Mouse (Mus musculus): Measurements from ENCODE around the gene Smarcad1.
"Not testable (repeated sequence)": the region's sequence is repeated elsewhere in the genome, so short reads cannot be mapped to it uniquely, and the experiment has no call there.

Smarcad1 gene

GRCm38 (mm10) chr6:65042491-65043171 lies at the start of gene Smarcad1:
TSS of gene Smarcad1 (plus strand) at chr6:65042583.
- peak; percentile 95 for DNase-seq

DNA sequence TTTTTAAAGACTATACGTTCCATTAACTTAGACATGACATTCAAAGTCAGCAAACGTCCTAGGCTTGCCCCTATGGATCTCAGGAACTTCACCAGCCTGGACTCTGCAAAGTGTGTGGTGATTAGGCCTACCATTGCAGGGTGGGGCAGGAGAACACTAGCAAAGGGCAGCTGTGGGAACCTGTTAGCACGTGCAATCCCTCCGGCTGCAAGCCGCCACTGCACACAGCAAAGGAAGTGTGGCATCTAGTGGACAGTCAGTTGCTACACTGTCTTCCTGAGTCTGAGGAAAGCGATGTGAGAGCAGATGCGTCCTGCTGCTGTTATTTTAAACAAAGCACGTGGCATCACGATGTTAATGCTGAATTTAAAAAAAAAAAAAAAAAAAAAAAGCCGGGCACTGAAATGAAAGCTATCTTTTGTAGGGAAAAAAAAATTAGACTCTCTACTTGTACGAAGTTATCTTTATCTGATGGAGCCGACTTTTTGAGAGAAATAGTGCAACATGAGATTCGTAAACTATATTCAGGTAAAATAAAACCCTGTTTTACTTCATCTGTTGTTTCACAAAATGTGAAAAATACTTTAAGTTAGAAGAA lies 45.5 kb upstream of the Smarcad1 start:
- no peak for DNase-seq

DNA sequence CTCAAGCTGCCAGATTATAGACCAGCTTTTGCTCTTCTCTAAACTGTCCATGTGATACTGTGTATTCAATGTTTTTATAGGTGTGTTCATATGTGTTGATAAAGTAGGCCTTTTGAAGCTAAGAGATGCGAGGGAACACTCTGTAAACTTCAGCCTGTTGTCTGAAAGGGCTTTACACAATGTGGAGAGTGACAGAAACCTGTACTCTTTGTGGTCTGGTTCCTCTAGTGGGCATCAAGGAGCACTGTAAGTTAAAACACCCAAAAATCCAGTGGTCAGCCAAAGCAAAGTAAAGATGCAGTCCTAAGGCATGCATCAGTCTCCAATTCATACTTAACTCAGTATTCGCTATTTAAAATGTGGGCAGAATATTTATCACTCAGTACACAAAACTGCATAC lies 44.6 kb upstream of the Smarcad1 start:
- DNase-seq, result no peak

DNA sequence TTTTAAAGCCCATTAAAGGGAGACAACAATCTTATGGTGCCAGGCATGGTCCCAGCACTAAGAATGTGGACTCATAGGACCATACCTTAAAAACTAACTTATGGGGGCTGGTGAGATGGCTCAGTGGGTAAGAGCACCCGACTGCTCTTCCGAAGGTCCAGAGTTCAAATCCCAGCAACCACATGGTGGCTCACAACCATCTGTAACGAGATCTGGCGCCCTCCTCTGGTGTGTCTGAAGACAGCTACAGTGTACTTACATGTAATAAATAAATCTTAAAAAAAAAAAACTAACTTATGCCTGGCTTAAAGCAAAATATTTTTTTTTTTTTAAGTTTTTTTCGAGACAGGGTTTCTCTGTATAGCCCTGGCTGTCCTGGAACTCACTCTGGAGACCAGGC lies 41.6 kb upstream of the Smarcad1 start:
- DNase-seq, result not testable (repeated sequence)

- DNase-seq, result no peak
Observed at GRCm38 (mm10) chr6:65002196-65002595, 40.2 kb upstream of the Smarcad1 start.

- no peak for DNase-seq
Observed at GRCm38 (mm10) chr6:65008836-65009235, 33.5 kb upstream of the Smarcad1 start.

- DNase-seq, result no peak
Observed at GRCm38 (mm10) chr6:65011444-65011990, 30.9 kb upstream of the Smarcad1 start.

- no peak for DNase-seq
Observed at GRCm38 (mm10) chr6:65012142-65012541, 30.2 kb upstream of the Smarcad1 start.

GRCm38 (mm10) chr6:65017566-65017965 lies 24.8 kb upstream of the Smarcad1 start:
- DNase-seq, result no peak

DNA sequence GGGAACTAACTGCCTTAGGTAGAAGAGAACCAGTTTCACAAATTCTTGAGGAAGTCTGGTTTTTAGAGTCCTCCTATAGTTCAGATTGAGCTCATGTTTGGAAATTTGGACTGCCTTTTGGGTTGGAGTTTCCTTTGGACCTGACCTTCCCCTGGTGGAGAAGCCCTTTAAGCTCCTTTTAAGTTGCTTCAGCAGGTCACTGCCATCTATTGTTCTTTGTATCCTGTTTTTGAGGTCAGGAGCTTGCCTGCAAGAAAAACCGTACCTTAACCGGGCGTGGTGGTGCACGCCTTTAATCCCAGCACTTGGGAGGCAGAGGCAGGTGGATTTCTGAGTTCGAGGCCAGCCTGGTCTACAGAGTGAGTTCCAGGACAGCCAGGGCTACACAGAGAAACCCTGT lies 23.4 kb upstream of the Smarcad1 start:
- DNase-seq, result not testable (repeated sequence)

- no peak for DNase-seq
Observed at GRCm38 (mm10) chr6:65021883-65022282, 20.5 kb upstream of the Smarcad1 start.

- no peak for DNase-seq
Observed at GRCm38 (mm10) chr6:65023053-65023452, 19.3 kb upstream of the Smarcad1 start.

DNA sequence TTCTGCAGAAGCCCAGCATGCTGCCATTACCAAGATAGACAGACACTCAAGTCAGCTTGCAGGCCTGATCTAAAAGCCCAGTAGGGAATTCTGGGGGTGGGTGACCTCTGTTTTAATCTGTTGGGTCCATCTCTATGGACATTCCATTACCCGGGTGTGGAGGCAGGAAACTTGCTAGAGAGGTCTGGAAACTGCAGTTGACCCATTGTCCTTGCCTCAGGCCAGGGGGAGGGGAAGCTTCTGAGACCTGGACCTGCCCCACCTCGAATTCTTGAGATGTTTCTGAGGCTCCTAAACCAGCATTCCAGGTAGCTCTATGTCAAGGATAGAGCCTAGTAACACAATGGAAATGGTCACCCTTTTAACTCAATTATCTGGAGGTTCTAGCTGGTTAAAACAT lies 17.7 kb upstream of the Smarcad1 start:
- DNase-seq, result no peak

- no peak for DNase-seq
Observed at GRCm38 (mm10) chr6:65025130-65025529, 17.3 kb upstream of the Smarcad1 start.

DNA sequence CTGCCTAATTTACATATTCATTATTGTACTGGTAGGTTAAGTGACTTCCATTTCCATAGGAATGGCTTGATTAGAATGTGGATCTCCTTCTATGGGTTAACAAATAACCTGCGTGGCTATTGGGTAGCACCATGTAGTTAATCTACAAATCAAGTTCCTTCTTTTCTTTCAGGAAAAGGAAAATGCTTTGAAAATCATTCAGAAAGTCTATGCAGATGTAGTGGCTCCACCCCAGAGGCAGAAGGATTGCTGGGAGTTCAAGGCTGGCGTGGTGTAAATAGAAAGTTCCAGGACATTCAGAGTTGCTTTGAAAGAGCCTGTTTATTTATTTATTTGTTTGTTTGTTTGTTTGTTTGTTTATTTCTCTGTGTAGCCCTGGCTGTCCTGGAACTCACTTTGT lies 7.7 kb upstream of the Smarcad1 start:
- no peak for DNase-seq

DNA sequence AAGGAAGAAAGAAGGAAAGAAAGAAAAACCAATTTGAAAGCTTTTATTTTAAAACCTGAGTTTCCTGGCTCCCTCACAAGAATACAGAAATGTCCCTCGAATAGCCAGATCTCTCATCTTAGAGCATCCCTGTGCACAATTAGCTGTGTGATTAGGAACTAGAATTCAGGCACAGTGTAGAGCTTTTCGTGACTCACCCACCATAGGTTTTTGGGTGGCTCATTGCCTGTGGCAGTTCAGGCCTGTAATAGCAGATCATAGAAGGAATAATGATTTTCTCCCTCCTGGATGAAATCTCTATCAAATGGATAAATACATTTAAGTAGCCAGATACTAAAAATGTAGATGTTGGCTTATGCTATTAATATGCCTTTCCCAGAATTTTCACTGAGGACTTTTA lies 6.9 kb upstream of the Smarcad1 start:
- no peak for DNase-seq

- DNase-seq, result no peak
Observed at GRCm38 (mm10) chr6:65041932-65042331, 451 bp upstream of the Smarcad1 start.

DNA sequence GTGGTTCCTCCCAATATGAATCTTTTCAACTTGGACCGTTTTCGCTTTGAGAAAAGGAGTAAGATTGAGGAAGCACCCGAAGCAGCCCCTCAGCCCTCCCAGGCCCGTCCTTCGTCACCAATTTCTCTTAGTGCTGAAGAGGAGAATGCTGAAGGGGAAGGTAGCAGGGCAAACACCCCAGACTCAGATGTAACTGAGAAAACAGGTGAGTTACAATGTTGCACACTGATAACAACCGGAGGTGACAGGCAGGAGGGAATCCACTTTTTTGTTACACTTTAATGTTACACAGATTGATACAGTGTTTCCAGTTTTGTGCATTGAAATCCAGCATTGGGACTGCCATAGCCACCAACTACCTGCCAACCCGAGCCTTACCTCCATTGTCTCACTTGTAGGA lies 858 bp downstream of the Smarcad1 start:
- no peak for DNase-seq

- no peak for DNase-seq
Observed at GRCm38 (mm10) chr6:65049100-65049499, 6.7 kb downstream of the Smarcad1 start.

DNA sequence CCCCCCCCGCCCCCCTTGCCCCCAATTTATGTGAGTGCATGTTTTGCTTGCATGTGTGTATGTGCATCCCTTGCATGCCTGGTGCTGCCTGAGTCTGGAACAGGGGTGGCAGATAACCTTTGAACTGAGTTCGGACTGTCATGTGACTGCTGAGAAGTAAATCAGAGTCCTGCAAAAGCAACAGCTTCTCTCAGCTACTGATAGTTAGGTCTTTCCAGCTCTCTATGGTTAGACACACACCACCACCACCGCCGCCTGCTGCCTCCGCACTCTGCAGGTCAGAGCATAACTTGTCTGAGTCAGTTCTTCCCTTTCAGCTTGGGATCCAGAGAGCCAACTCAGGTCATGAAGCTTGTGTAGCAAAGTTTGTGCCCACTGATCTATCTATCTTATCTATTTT lies 14.2 kb downstream of the Smarcad1 start:
- no peak for DNase-seq

DNA sequence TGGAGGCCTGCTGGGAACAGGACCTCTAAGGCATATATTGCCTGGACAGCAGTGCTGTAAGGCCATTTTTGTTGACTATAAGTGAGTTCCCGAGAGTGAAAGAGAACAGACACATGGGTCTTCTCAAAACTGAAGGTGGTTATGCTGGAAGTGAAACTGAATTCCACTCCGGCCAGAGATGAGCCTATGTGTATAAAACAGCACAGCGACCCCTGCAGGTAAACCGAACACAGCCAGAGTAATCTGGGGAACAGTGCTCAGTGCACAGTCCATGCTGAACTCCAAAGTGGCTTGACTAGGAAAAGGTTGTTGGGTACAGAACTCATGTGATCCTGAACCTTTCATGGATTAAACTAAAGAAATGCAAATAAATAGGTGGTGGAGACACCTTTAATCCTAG lies 14.8 kb downstream of the Smarcad1 start:
- not testable (repeated sequence) for DNase-seq

DNA sequence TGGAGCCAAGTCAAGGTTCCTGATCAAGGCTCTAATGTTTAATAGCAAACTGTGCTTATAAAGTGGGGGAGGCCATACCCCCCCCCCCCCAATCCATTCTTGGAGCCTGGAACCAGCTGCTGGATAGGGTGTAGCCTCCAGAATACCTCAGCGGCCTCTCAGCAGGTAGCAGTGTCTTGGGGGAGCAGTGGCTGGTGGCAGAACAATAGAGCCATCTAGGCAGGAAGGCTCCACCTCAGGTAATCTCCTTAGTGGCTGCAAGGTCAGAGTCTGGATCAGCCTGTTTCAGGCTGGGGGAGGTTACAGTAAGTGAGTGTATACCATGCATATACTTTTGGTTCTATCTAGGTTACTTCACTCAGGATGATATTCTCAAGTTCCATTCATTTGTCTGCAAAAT lies 18.7 kb downstream of the Smarcad1 start:
- no peak for DNase-seq

GRCm38 (mm10) chr6:65075201-65075600 lies 32.8 kb downstream of the Smarcad1 start:
- DNase-seq, result no peak

GRCm38 (mm10) chr6:65079139-65079538 lies 36.8 kb downstream of the Smarcad1 start:
- no peak for DNase-seq

- no peak for DNase-seq
Observed at GRCm38 (mm10) chr6:65114902-65115301, 72.5 kb downstream of the Smarcad1 start.
